Mouse (Mus musculus) fibroblast of lung, adult 2 months (primary cell): Measurements from ENCODE around the gene Gm9958.

ENCODE experiments used
- DNase-seq: peaks from one replicate; pipeline ENCODE4 v3.0.0-alpha.2; 2011; ENCODE audit warnings: low read depth

The Gm9958 gene

GRCm38 (mm10) chr5:90367067-90367303 lies at the start of gene Gm9958:
Gene Gm9958, plus strand, starts transcription at chr5:90367204.
- DNase-seq: no peak

GRCm38 (mm10) chr5:90331071-90331470 lies 35.9 kb upstream of the Gm9958 start:
- DNase-seq: no peak

GRCm38 (mm10) chr5:90332478-90332877 lies 34.5 kb upstream of the Gm9958 start:
- DNase-seq: no peak

DNA sequence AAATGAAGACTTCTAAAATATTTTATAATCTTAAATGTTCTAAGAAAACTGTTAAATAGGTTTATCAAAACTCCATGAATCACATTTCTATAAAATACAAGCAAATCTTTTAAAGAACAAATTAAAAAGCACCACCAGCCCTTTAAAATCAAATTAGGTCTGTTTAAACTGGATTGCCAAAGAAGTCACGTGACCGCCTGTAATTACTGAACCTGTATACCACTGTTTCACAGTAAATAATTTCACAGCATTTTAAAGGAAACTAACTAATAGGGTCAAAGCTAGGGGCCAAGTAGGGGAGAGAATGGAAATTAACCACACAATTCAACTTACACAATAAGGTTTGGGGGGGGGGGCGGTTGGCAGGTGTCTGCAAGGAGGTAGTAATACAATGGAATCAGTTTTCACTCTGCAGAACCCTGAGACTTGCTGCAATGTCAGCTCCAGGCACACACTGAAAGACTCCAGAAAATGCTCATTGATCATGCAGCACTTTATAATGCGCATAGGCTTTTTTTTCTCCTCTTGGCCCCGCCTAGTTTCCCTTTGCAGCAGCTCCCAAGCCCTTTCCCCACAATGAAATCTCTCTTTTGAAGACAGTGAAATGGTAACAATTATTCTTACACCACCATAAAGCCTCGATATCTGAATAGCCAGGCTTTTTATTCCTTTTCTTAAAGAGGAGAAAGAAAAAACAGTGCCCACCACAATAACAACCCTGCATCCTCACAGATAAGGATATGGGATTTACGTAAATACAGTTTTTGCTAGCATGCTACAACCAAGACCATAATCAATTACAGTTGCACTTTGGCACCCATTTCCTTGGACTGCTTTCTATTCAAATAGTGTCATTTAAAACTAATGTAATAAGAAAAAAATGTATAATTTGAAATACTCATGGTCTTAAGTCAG lies 28.6 kb upstream of the Gm9958 start:
- DNase-seq: no peak

DNA sequence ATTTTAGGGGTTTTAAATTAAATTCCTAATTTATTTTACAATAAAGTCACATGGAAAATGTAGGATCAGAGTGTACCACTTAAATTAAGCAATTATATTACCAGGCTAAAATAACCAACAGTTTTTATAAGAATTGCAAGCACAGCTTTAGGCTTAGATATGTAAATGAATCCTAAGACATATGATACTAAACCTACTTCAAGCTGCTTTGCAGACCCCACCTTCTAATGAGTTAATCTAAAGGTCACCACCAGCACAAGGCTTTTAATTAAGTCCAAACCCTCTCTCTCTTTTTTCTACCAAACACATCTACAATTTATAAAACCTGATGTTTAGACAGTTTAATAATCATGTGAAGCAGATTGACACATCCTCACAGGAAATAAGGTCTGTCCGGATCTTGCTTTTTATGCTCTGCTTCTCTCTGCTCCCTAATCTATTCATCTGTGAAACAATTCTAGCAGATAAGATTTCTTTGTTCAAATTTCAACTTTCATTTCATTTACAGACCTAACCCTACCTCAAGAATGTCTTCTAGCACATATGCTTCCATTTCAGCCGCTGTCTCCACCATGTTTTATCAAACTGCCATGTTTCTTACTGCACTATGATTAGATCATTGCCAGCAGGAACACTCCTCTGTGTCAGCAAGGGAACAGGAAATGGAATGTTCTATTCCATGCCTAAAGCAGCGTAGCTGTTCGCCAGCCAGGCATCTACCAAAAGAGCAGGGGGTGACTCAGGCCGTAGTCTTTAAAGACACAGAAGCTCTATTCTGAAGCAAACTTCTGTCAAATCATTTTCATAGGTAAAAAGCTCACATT lies 27.7 kb upstream of the Gm9958 start:
- peak; percentile 80 for DNase-seq

DNA sequence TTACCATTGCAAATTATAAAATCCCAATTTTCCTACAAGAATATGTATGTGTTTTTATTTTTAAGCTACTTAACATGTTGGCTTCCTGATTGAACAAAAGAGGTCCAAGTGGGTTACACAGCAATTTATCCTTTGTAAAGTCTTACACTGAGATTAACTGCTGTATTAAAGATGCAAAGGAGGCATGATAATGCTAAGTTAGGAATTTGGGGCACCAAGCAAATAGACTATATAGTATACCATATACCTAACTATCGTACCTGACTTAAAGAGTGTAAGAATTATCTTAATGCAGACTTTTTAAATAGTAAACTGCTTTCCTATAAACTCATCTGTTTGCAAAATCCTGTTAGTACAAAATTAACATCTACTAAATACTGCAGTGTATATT lies 27.1 kb upstream of the Gm9958 start:
- DNase-seq: no peak

- no peak for DNase-seq
Measured at GRCm38 (mm10) chr5:90340847-90341246, 26.2 kb upstream of the Gm9958 start.

DNA sequence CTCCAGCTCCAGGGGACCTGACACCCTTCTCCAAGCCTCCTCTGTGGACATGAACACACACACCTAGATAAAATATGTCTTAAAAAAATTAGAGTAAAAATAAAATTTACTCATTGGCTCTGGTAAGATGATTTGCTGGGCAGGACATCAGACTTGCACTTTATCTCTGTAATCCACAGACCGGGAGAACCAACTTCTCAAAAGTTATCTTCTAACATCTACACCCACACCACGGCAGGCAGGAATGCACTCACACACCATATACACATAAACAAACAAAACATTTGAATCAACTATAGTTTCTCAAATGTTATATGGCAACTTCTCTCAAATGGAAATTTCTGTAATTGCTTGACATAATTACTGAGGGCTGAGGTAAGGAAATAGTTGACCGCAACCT lies 20.1 kb upstream of the Gm9958 start:
- no peak for DNase-seq

- no peak for DNase-seq
Measured at GRCm38 (mm10) chr5:90353552-90354317, 13.3 kb upstream of the Gm9958 start.

GRCm38 (mm10) chr5:90355824-90356223 lies 11.2 kb upstream of the Gm9958 start:
- no peak for DNase-seq

DNA sequence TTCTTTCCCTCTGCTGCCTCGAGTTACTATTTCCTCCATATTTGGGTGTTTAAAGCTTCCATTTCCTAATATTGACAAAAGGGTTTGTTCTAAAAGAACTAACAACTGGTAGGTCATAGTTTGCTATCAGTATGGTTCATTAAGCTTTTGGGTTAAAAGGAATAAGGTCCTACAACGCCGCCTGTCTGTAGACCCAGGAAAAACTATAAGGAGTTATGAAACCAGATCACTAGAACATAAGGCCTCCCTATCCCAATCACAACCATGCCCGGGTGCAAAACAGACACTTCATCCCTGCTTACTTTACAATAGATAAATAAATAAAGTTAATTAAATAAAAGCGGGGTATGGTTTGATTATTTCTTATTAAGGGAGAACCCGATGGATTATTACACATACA lies 2.5 kb upstream of the Gm9958 start:
- peak; percentile 70 for DNase-seq

- no peak for DNase-seq
Measured at GRCm38 (mm10) chr5:90365141-90365951, 1.7 kb upstream of the Gm9958 start.

DNA sequence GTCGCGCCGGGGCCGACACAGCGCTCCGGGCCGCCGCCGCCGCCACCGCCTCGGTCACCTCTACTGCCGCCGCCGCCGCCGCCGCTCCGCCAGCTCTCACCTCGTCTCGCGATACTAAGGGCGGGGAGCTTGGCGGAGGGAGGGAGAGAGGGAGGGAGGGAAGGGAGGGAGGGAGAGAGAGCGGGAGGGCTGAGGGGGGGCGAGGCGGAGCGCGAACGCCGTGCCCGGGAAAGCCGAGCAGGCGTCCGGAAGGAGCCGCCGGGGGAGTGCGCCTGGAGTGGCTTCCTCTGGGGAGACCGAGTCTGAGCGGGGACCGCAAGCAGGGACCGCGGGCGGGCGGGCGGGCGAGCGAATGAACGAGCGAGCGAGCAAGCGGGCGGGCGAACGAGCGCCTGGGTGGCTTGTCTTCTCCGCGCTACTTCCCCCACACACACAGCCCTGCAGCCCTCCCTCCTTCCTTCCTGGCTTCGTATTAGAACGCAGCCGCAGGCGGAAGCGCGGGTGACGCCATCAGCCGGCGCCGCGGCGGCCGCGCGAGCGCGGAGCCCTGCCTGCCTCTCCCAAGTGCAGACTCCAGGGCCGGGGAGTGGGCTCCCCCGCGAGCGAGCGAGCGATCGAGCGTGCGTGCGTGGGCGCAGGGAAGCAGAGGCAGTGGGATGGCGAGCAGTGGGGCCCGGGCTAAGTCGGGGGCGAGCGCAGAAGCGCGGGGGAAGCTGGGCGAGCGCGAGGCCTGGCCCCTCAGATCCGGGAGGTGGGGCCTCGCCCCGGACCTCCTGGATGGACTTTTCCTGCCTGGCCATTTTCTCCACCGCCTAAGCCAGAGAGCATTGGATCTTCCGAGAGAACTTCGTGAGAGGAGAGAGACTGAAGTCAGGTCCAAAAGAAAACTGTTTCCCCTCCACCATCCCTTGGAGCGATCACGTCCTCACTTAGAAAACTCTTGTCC lies 610 bp upstream of the Gm9958 start, which contains the start of gene Ankrd17:
TSS of gene Ankrd17 (minus strand) at position 457 of the 946 bp plus-strand sequence.
- DNase-seq: peak; percentile 75

DNA sequence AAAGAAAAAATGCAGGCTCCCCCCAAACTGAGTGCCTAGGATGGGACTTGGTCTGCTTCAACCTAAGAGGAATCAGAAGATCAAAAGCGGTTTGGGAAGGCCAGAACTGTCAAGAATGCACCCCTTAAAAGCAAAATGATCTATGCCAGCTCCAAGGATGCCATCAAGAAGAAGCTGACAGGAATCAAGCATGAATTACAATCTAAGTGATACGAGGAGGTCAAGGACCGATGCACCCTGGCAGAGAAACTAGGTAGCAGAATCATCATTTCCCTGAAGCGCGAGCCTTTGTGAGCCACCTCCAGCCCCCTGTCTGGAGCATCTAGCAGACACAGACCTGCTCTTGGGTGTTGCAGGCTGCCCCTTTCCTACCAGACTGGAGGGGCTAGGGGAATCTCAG lies 3.4 kb downstream of the Gm9958 start:
- no peak for DNase-seq

DNA sequence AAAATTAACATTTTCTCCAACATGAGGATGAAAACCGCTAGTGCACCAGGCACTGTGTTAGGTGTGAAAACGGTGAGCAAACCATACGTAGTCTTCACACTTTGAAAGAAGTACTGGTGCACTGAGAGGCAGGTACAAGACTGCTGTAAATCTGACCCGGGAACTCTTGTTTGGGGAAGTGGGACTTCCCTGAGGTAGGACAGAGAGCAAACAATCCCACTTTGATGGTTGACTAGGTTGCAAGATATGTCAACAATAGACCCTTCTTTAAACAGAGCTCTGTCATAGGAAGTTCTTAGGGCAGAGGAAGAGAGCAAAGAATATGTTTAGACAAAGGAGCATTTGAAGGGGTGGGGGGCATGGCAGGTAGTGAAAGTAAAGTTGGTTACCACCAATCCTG lies 6.7 kb downstream of the Gm9958 start:
- DNase-seq: no peak

GRCm38 (mm10) chr5:90381458-90381857 lies 14.5 kb downstream of the Gm9958 start:
- DNase-seq: no peak

- no peak for DNase-seq
Measured at GRCm38 (mm10) chr5:90383080-90383479, 16.1 kb downstream of the Gm9958 start.

DNA sequence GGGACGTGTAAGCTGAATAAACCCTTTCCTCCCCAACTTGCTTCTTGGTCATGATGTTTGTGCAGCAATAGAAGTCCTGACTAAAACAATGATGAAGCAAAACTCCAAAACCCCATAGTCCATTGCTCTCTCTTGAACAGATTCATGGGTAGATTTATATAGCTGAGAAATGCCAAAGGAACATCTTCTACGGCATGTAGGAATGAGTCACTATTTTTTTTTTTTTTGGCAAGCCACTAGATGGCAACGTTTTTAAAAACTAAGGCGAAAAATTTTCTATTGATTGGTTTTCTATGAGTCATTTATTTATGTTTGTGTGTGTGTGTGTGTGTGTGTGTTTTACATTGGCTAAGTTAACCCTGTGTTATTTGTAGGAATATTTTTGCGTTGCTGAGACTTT lies 26.8 kb downstream of the Gm9958 start:
- no peak for DNase-seq

DNA sequence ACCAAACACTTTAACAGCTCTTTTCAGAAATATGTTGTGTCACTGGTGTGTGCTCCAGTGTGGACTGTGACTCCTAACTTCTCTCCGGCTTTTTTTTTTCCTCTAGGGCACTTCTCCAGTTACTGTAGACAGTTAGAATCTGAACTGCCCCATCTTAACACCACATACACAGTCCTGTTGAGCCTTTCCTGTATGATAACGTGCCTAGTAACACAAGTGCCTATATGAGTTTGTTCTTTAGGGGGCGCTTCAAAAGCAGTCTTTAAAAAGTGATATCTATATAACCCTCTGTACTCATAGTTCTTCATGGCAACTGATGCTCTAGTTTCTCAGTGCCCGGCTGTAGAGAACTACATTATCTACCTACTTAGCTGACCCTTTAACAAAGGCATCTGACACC lies 27.3 kb downstream of the Gm9958 start:
- DNase-seq: no peak

DNA sequence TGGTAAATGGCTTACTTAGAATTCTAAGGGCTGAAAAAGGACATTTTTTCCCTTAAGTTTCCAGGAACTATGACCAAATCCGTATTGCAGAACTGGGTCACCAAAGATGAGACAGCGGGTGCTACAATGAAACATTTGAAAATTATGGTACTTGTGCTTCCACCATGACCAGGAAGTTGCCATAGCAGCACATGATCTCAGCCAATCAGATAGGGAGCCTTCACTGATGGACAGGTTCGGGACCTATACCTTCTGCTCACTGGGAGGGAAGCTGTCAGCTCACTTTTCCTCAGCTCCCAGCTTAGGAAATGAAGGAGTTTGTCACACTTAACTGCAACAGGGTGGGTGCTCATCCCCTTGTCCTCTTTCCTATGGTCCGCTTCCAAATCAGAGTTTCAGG lies 29.8 kb downstream of the Gm9958 start:
- DNase-seq: no peak

DNA sequence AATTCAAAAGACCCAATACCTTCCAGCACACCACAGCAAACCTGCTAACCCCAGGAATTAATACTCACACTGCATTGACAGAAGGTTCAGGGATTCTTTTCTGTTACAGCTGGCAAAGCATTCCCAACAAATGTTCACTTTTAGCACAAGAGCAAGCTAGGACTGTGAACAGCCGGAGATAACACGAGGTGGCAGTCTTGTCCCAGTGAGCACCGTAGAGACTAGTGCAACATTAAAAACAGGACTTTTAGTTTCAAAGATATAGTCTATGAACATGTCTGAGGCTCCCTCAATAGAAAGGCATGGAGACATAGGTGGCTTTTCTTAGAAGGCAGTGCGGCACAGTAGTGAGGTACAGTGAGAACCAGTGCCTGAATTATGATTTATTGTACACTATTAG lies 38.2 kb downstream of the Gm9958 start:
- DNase-seq: no peak
